Mouse (Mus musculus): ENCODE data around the gene Fbrsl1. TPM values are rescaled to one million over a fixed set of nuclear protein-coding genes. Genes with fewer than 3 reads are reported as not detected.
A peak's percentile ranks its signal among the peaks of the same experiment; 100 is the strongest.

Fbrsl1 gene
- 10 to 100 TPM; 68.6 to 73.8 TPM for total RNA-seq (2021)

GRCm38 (mm10) chr5:110448436-110449134 is at the start of gene Fbrsl1:
Gene Fbrsl1 (minus strand): TSS chr5:110448503.
- peak; percentile 89 to 97 for DNase-seq (ENCODE audit: low spot score in 2 of 2)
- intact Hi-C loops (cut with DNase I): no loop called here

GRCm38 (mm10) chr5:110498071-110498470 is 49.8 kb upstream of the Fbrsl1 start:
- intact Hi-C loops (cut with DNase I): no loop called here
- no peak for DNase-seq (ENCODE audit: low spot score in 2 of 2)

- intact Hi-C loops (cut with DNase I): no loop called here
- peak in 1 of 2 experiments; percentile 32 for DNase-seq (ENCODE audit: low spot score in 2 of 2)
Measured at GRCm38 (mm10) chr5:110497556-110497955, 49.3 kb upstream of the Fbrsl1 start.

GRCm38 (mm10) chr5:110495051-110495450 is 46.7 kb upstream of the Fbrsl1 start:
- DNase-seq (ENCODE audit: low spot score in 2 of 2): no peak
- intact Hi-C loops (cut with DNase I): no loop called here

GRCm38 (mm10) chr5:110494396-110494795 is 46.1 kb upstream of the Fbrsl1 start:
- no peak for DNase-seq (ENCODE audit: low spot score in 2 of 2)
- intact Hi-C loops (cut with DNase I): loop anchor here (1.0 kb wide), 1 partner anchor 142 kb away; no protein-coding TSS in a partner anchor

GRCm38 (mm10) chr5:110493785-110494184 is 45.5 kb upstream of the Fbrsl1 start:
- intact Hi-C loops (cut with DNase I): loop anchor here (1.0 kb wide), 1 partner anchor 143 kb away; no protein-coding TSS in a partner anchor

GRCm38 (mm10) chr5:110489639-110490038 is 41.3 kb upstream of the Fbrsl1 start:
- DNase-seq (ENCODE audit: low spot score in 2 of 2): no peak
- intact Hi-C loops (cut with DNase I): no loop called here

More at GRCm38 (mm10) chr5:110493785-110494184, 45.5 kb upstream of the Fbrsl1 start:
- DNase-seq (ENCODE audit: low spot score in 2 of 2): peak; percentile 70 to 76

GRCm38 (mm10) chr5:110487943-110488342 is 39.6 kb upstream of the Fbrsl1 start:
- DNase-seq (ENCODE audit: low spot score in 2 of 2): no peak
- intact Hi-C loops (cut with DNase I): no loop called here

GRCm38 (mm10) chr5:110486674-110487334 is 38.5 kb upstream of the Fbrsl1 start:
- DNase-seq (ENCODE audit: low spot score in 2 of 2): no peak
- intact Hi-C loops (cut with DNase I): no loop called here

- intact Hi-C loops (cut with DNase I): no loop called here
- DNase-seq (ENCODE audit: low spot score in 2 of 2): no peak
Measured at GRCm38 (mm10) chr5:110484711-110485110, 36.4 kb upstream of the Fbrsl1 start.

- intact Hi-C loops (cut with DNase I): no loop called here
- DNase-seq (ENCODE audit: low spot score in 2 of 2): no peak
Measured at GRCm38 (mm10) chr5:110479228-110479627, 30.9 kb upstream of the Fbrsl1 start.

- intact Hi-C loops (cut with DNase I): no loop called here
Measured at GRCm38 (mm10) chr5:110474156-110474555, 25.9 kb upstream of the Fbrsl1 start.

GRCm38 (mm10) chr5:110472834-110473233 is 24.5 kb upstream of the Fbrsl1 start:
- no peak for DNase-seq (ENCODE audit: low spot score in 2 of 2)
- intact Hi-C loops (cut with DNase I): no loop called here

More at GRCm38 (mm10) chr5:110474156-110474555, 25.9 kb upstream of the Fbrsl1 start:
- DNase-seq (ENCODE audit: low spot score in 2 of 2): no peak

GRCm38 (mm10) chr5:110471981-110472476 is 23.7 kb upstream of the Fbrsl1 start:
- DNase-seq (ENCODE audit: low spot score in 2 of 2): no peak
- intact Hi-C loops (cut with DNase I): no loop called here

- intact Hi-C loops (cut with DNase I): no loop called here
- DNase-seq (ENCODE audit: low spot score in 2 of 2): no peak
Measured at GRCm38 (mm10) chr5:110471285-110471684, 23.0 kb upstream of the Fbrsl1 start.

- DNase-seq (ENCODE audit: low spot score in 2 of 2): no peak
- intact Hi-C loops (cut with DNase I): no loop called here
Measured at GRCm38 (mm10) chr5:110469227-110469925, 21.1 kb upstream of the Fbrsl1 start.

GRCm38 (mm10) chr5:110468296-110468695 is 20.0 kb upstream of the Fbrsl1 start:
- DNase-seq (ENCODE audit: low spot score in 2 of 2): no peak
- intact Hi-C loops (cut with DNase I): no loop called here

- DNase-seq (ENCODE audit: low spot score in 2 of 2): peak in 1 of 2 experiments; percentile 21
- intact Hi-C loops (cut with DNase I): no loop called here
Measured at GRCm38 (mm10) chr5:110467725-110468124, 19.4 kb upstream of the Fbrsl1 start.

GRCm38 (mm10) chr5:110466531-110467424 is 18.5 kb upstream of the Fbrsl1 start:
- intact Hi-C loops (cut with DNase I): no loop called here
- DNase-seq (ENCODE audit: low spot score in 2 of 2): no peak

All from left cerebral cortex, postnatal 25 days (tissue).